Mouse (Mus musculus) lung, embryonic 16.5 days (tissue): ENCODE measurements around the gene Uhrf1bp1. TPM values are rescaled to one million over a fixed set of nuclear protein-coding genes. Genes with fewer than 3 reads are reported as not detected.

ENCODE experiments used
- ATAC-seq: fragments of 200-750 bp; cut with Nextera tagmentation; 2 replicates; pipeline ENCODE4 v1.8.0; 2017; ENCODE audit warnings: low read depth, mild to moderate bottlenecking, moderate library complexity
- H3K27ac ChIP-seq: fragments of 300-500 bp; sonication (generic); 2 replicates; pipeline ENCODE4 v1.5.1; 2014; ENCODE audit warnings: mild to moderate bottlenecking, control low read depth, low read length
- H3K27me3 ChIP-seq: fragments of 300-500 bp; sonication (generic); 2 replicates; pipeline ENCODE4 v1.6.1; 2014; ENCODE audit warnings: low read depth, low read length, mixed read lengths; ENCODE audit not compliant: control insufficient read depth, insufficient read depth
- H3K36me3 ChIP-seq: fragments of 300-500 bp; sonication (generic); 2 replicates; pipeline ENCODE4 v1.6.1; 2014; ENCODE audit warnings: low read length; ENCODE audit not compliant: control insufficient read depth, insufficient read depth
- H3K4me1 ChIP-seq: fragments of 300-500 bp; sonication (generic); replicated peaks from 2 replicates; pipeline ENCODE4 v1.6.1; 2014; ENCODE audit warnings: low read length, mixed read lengths; ENCODE audit not compliant: control insufficient read depth, insufficient read depth
- H3K4me2 ChIP-seq: fragments of 300-500 bp; sonication (generic); 2 replicates; pipeline ENCODE4 v1.6.1; 2014; ENCODE audit warnings: low read depth, low read length, control low read depth
- H3K4me3 ChIP-seq: fragments of 300-500 bp; sonication (generic); 2 replicates; pipeline ENCODE4 v1.5.1; 2014; ENCODE audit warnings: mild to moderate bottlenecking, low read length, control low read depth
- H3K9ac ChIP-seq: fragments of 300-500 bp; sonication (generic); 2 replicates; pipeline ENCODE4 v1.6.1; 2014; ENCODE audit warnings: low read length, control low read depth
- H3K9me3 ChIP-seq: fragments of 300-500 bp; sonication (generic); 2 replicates; pipeline ENCODE4 v1.6.1; 2016; ENCODE audit warnings: low read length; ENCODE audit not compliant: control insufficient read depth
- WGBS: fragments of 180-500 bp; shearing (Covaris S2); extraction: QIAGEN DNeasy Blood & Tissue Kit; methylation state at CpG from one replicate; pipeline ENCODE4 v1.1.7; 2014; 5-methylcytosine and 5-hydroxymethylcytosine counted together
- polyA plus RNA-seq: library from polyadenylated mRNA; unstranded; fragments of >200 nt; fragmentation: Nextera tagmentation; extraction: Ambion mirVana; gene quantifications from 2 replicates; pipeline ENCODE4 v1.2.1, GENCODE M21; 2015

Gene Uhrf1bp1
- polyA plus RNA-seq, result 3.7 and 4.6 TPM in 2 replicates

DNA sequence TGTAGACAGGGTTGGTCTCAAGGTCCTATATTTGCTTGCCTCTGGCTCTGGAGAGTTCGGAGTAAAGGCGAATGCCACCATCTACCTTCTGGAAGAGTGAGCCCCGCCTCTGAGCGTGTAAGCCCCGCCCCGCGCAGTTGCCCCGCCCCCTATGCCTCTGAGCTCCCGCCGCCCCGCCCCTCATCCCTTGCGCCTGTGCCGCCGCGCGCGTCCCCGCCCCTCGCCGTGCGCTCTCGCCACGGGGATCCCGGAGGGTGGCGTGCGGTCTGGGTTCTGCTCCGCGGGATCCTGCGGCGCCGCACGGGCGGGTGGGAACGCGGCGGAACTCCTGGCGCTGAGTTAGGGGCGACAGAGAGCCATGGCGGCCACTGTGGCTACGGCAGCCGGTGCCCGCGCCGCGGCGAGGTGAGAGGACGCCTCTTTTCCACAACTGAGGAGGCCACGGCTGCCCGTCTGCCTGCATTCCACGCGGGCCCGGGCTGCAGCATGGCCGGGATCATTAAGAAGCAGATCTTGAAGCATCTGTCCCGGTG is at the start of gene Uhrf1bp1:
TSS of gene Uhrf1bp1 (plus strand) at position 177 of the 533 bp plus-strand sequence.
- no peaks in the 10 kb centered on the region for H3K27me3 ChIP-seq
- ATAC-seq, result peak; percentile 91
- peaks cover 17% of the 10 kb centered on the region for H3K4me1 ChIP-seq
- H3K9me3 ChIP-seq, result no peaks in the 10 kb centered on the region
- H3K4me2 ChIP-seq, result peak within 1 kb of the TSS; percentile 80
- H3K27ac ChIP-seq, result peak within 1 kb of the TSS; percentile 71
- H3K9ac ChIP-seq, result peak within 1 kb of the TSS; percentile 91
- under 1% methylated on average over 53 of the region's 54 CpGs for WGBS
- H3K4me3 ChIP-seq, result peak within 1 kb of the TSS; percentile 92
- peaks cover 13% of the 10 kb centered on the region for H3K36me3 ChIP-seq

DNA sequence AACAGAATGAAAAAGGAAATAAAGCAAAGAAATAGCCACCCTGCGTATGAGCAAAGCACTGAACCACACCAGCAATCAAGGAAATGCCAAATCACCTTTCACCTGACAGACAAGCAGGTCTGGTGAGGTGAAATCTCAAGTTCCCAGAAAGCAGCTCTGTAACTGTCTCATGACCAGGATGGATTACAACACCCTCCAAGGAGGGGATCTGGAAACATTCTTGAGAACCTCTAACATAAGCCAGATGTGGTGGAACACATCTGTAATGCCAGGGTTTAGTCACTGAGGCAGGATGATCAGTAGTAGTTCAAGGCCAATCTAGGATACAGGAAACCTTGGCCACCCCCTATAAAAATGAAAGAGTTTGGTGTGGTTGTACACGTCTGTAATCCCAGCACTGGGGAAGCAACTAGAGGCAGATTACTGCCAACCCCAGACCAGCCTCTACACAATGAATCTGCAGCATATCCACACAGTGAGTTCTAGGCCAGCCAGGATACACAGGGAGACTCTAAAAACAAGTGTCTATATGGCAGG is 48.6 kb upstream of the Uhrf1bp1 start:
- 72% methylated on average over 2 of the region's 2 CpGs for WGBS
- Histone ChIP-seq H3K4me3 (no peak overlapping the region), H3K4me1 (peaks cover 9% of the 10 kb centered on the region), H3K9me3 (no peaks in the 10 kb centered on the region), H3K27me3 (no peaks in the 10 kb centered on the region), H3K27ac (no peak overlapping the region), H3K36me3 (no peaks in the 10 kb centered on the region), H3K9ac (no peak overlapping the region), H3K4me2 (no peak overlapping the region)
- no peak for ATAC-seq

DNA sequence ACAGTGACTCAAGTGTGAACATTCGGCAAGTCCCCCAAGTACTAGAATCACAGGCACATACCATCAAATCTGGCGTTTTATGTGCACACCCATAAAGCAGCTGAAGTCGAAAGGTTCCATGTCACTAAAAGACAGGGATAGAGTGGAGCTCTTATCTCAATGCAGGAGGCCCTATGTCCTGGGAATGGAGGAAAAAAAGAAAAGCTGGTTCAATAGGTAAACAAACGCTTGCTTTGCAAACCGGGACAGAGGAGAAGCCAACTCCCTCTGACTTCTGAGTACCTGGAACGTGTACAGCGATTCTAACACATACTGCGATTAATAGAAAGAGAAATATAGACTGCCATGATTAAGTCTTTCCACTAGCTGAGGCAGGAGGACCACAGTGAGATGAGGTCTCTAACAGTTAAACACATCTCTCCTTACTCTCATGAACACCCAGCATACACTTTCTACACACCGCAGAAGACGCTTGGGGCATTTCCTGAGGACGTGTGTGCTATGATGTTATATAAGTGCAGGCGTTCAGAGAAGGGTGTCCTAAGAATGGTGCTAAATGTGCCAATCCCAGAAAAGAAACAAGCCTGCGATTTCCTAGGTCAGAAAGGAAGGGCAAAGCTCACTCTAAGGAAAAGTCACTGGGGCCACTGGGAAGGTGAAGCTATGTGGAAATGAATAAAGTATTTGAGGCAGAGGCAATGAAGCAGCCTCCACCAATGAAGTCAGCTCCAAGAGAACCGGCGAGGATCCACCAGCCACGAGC is 45.5 kb upstream of the Uhrf1bp1 start:
- no peak overlapping the region for H3K4me3 ChIP-seq
- no peak for ATAC-seq
- H3K9ac ChIP-seq, result no peak overlapping the region
- 66% methylated on average over 16 of the region's 16 CpGs for WGBS
- H3K4me2 ChIP-seq, result no peak overlapping the region
- H3K9me3 ChIP-seq, result no peaks in the 10 kb centered on the region
- no peak overlapping the region for H3K27ac ChIP-seq
- H3K27me3 ChIP-seq, result no peaks in the 10 kb centered on the region
- no peaks in the 10 kb centered on the region for H3K36me3 ChIP-seq
- H3K4me1 ChIP-seq, result no peaks in the 10 kb centered on the region; the same call in 1 of the 2 replicates

DNA sequence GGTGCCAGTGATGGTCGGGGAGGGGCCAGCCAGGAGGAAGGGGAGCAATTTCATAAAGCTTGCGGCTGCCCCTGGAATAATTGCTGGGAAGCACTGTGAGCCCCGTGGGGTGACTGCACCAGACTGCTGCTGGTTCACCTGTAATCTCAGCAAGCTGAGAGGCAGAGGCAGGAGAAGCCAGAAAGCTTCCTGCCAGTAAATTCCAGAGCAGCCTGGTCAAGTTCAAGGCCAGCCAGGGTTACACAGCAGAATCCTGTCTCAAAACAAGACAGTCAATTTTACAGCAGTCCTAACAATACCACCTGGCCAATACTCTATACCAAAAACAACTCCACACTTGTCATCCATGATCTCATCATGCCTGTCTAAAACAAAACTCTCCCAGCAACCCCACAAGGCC is 44.3 kb upstream of the Uhrf1bp1 start:
- WGBS, result 69% methylated on average over 3 of the region's 3 CpGs

DNA sequence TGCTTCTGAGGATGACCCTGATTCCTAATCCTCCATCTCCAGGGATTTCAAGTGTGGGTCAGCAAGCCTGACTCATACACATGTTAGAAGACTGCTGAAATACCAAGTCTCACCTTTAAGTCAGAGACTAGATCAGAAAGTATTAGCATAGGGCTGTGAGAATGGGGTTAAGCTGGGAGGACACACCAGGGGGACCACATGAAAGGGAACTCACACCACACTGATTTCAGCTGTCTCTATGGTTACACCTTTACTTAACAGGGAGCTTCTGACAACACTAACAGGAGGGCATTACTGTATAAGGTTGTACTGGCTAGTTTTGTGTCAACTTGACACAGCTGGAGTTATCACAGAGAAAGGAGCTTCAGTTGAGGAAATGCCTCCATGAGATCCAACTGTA is 41.6 kb upstream of the Uhrf1bp1 start:
- no peaks in the 10 kb centered on the region for H3K36me3 ChIP-seq
- ATAC-seq, result no peak
- no peak overlapping the region for H3K4me2 ChIP-seq
- H3K27me3 ChIP-seq, result no peaks in the 10 kb centered on the region
- peaks cover 14% of the 10 kb centered on the region for H3K4me1 ChIP-seq
- no peaks in the 10 kb centered on the region for H3K9me3 ChIP-seq
- no peak overlapping the region for H3K27ac ChIP-seq
- H3K9ac ChIP-seq, result no peak overlapping the region
- H3K4me3 ChIP-seq, result no peak overlapping the region

More for the DNA sequence above, 44.3 kb upstream of the Uhrf1bp1 start:
- H3K36me3 ChIP-seq, result no peaks in the 10 kb centered on the region
- H3K9me3 ChIP-seq, result no peaks in the 10 kb centered on the region
- H3K27me3 ChIP-seq, result no peaks in the 10 kb centered on the region
- H3K9ac ChIP-seq, result no peak overlapping the region
- H3K4me1 ChIP-seq, result no peaks in the 10 kb centered on the region; the same call in 1 of the 2 replicates
- ATAC-seq, result no peak
- no peak overlapping the region for H3K4me3 ChIP-seq
- H3K27ac ChIP-seq, result no peak overlapping the region
- no peak overlapping the region for H3K4me2 ChIP-seq

DNA sequence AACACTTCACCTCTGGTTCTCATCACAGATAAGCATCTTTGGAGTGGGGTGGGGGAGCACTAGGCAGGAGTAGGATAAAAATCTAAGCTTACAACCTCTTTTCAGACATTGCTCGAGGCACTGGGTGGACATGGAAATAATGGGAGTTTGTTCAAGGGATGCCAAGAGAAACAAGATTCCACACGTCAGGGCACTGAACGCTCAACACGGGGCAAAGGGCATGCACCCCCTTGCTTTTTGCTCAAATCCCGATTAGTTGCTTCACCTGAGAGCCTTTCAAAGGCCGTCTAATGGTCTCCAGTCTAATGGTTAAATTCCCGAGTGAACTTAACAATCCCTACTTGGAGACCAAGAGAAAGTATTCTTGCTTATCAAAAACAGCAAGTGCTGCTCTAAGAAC is 37.2 kb upstream of the Uhrf1bp1 start:
- H3K4me1 ChIP-seq, result peaks cover 18% of the 10 kb centered on the region
- no peaks in the 10 kb centered on the region for H3K9me3 ChIP-seq
- H3K36me3 ChIP-seq, result no peaks in the 10 kb centered on the region

DNA sequence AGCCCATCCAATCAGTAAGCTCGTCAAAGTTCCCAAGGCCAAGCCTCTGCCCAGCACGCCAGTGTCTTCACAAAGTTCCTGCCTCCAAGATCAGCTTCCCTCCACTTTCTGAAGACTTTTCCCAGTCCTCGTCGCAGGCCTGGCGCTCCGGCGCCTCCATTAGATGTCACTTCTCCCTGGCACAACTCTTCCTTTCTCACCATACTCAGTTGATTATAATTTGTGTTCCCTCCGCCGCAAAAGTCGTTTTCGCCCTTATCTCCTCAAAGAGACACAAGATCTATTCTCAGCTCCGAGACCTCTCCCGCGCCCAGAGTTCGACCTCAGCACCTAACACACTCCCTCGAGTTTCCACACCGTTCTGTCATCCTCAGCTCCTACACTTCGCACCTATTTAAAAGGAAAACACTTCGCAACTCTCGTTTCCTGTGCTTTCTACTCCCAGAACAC is 36.7 kb upstream of the Uhrf1bp1 start:
- Histone ChIP-seq H3K36me3 (no peaks in the 10 kb centered on the region), H3K4me2 (peak overlapping the region; percentile 74), H3K9me3 (no peaks in the 10 kb centered on the region), H3K27me3 (no peaks in the 10 kb centered on the region), H3K4me3 (peak overlapping the region; percentile 100), H3K27ac (peak overlapping the region; percentile 83), H3K9ac (peak overlapping the region; percentile 99), H3K4me1 (peaks cover 18% of the 10 kb centered on the region)
- under 1% methylated on average over 20 of the region's 20 CpGs for WGBS
- no peak for ATAC-seq

More for the DNA sequence above, 37.2 kb upstream of the Uhrf1bp1 start:
- Histone ChIP-seq H3K4me3 (peak overlapping the region; percentile 100), H3K9ac (peak overlapping the region; percentile 99), H3K27ac (peak overlapping the region; percentile 83), H3K27me3 (no peaks in the 10 kb centered on the region), H3K4me2 (peak overlapping the region; percentile 74)
- no peak for ATAC-seq
- WGBS, result 13% methylated on average over 7 of the region's 7 CpGs

DNA sequence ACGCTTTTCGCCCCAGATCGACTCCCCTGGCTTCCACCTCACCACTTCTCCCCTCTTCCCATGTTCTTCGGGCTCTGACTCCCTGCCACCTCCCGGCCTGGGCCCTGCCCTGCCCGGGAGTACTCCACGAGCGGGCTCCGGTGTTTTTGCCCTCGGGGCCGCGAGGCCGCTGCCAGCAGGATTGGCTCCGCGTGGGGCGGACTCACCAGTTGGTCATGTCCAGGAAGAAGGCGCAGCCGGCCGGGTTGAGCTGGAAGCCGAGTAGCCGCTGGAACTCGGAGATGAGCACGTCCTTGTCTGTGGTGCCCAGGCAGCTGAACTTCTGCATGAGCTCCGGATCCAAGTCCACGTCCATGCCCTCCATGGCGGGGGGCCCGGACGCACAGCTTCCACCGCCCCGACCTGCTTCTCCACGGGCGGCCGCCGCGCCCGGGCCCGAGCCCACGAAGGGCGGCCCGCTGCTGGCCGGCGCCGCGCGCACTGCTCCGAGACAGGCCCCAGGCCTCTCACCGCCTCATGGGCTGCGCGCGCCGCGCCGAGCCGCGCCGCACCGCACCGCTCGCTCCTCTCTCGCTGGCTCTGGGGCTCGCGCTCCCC is 36.2 kb upstream of the Uhrf1bp1 start:
- Histone ChIP-seq H3K4me1 (peaks cover 18% of the 10 kb centered on the region), H3K36me3 (no peaks in the 10 kb centered on the region), H3K9ac (peak overlapping the region; percentile 99), H3K27ac (peak overlapping the region; percentile 83), H3K27me3 (no peaks in the 10 kb centered on the region), H3K9me3 (no peaks in the 10 kb centered on the region), H3K4me3 (peak overlapping the region; percentile 100), H3K4me2 (peak overlapping the region; percentile 74)
- WGBS, result under 1% methylated on average over 38 of the region's 62 CpGs
- ATAC-seq, result peak; percentile 82
